Mouse (Mus musculus) heart, adult 2 months (tissue): Measurements from ENCODE around the gene Hgf. TPM values are rescaled to one million over a fixed set of nuclear protein-coding genes. Genes with fewer than 3 reads are reported as not detected.

Experiments
- DNase-seq, 2 experiments: peaks; one replicate each; pipeline ENCODE4 v3.0.0; 2021
- H3K27ac ChIP-seq: fragments of 200-600 bp; 2 replicates; pipeline ENCODE4 v1.8.1; 2022
- H3K27me3 ChIP-seq: fragments of 200-500 bp; 2 replicates; pipeline ENCODE4 v1.6.1; 2012; ENCODE audit warnings: mild to moderate bottlenecking, low read length, inconsistent platforms, mixed read lengths; ENCODE audit not compliant: control insufficient read depth, insufficient read depth
- H3K36me3 ChIP-seq: fragments of 200-500 bp; 2 replicates; pipeline ENCODE4 v1.6.1; 2012; ENCODE audit warnings: low read length, inconsistent platforms; ENCODE audit not compliant: control insufficient read depth, insufficient read depth
- H3K4me1 ChIP-seq: fragments of 200-500 bp; 2 replicates; pipeline ENCODE4 v1.6.1; 2011; ENCODE audit warnings: low read length; ENCODE audit not compliant: control insufficient read depth, insufficient read depth
- H3K4me3 ChIP-seq: fragments of 200-600 bp; 2 replicates; pipeline ENCODE4 v1.8.1; 2022
- H3K79me2 ChIP-seq: fragments of 200-500 bp; replicated peaks from 2 replicates; pipeline ENCODE4 v1.6.1; 2012; ENCODE audit warnings: mild to moderate bottlenecking, inconsistent platforms, low read length, moderate library complexity, mixed read lengths; ENCODE audit not compliant: control insufficient read depth, insufficient read depth
- H3K9ac ChIP-seq: fragments of 200-500 bp; 2 replicates; pipeline ENCODE4 v1.6.1; 2012; ENCODE audit warnings: low read depth, mild to moderate bottlenecking, control low read depth, inconsistent platforms, low read length, mixed read lengths
- CTCF ChIP-seq: fragments of 200-600 bp; IDR thresholded peaks from 2 replicates; pipeline ENCODE4 v1.8.1; 2022; ENCODE audit warnings: antibody characterized with exemption, mild to moderate bottlenecking, moderate library complexity
- EP300 ChIP-seq: fragments of 200-500 bp; IDR thresholded peaks from 2 replicates; pipeline ENCODE4 v1.6.1; 2011; ENCODE audit warnings: low read depth, low read length, control low read depth; ENCODE audit not compliant: insufficient read depth
- POLR2A ChIP-seq: fragments of 200-500 bp; IDR thresholded peaks from 2 replicates; pipeline ENCODE4 v1.6.1; 2011; ENCODE audit warnings: mild to moderate bottlenecking, low read depth, low read length, control low read depth; ENCODE audit not compliant: insufficient read depth
- WGBS: fragments of 180-500 bp; shearing (Covaris S2); methylation state at CpG from one replicate; pipeline ENCODE4 v1.1.7; 2018; 5-methylcytosine and 5-hydroxymethylcytosine counted together
- intact Hi-C: fragments of 180-260 bp; cut with DNase I; formaldehyde crosslinking; loops from one replicate; pipeline ENCODE4 v1.15.1; 2025
- polyA plus RNA-seq: library from polyadenylated mRNA; depleted of rRNA; stranded (reverse); fragments of >200 nt; gene quantifications from 2 replicates; pipeline ENCODE4 v1.2.3, GENCODE M21; 2012
- total RNA-seq, 2 experiments: library from RNA; stranded (reverse); gene quantifications; 2 replicates each; pipeline ENCODE4 v1.2.3; 2021

Hgf gene
- total and polyA plus RNA-seq, 3 experiments: 0.43 to 0.66 (median 0.52) TPM

DNA sequence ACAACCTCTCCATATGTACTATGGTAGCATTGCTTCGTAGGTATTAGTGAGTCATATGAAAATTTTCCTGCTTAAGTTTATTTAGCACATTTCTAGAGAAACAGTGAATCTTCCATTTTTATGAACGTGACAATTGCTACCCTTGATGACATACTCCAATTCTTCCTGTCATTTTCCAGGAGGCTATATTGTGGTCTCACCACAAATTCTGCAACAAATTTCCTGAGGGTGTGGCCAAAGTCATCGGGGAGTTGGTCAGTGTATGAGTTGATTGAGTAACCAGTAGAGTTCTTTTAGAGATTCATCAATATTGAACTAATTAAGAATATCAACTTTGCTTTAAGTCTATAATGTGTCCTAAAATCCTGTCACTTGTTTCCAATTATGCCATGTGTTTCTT, 5.8 kb upstream of the Hgf start:
- intact Hi-C loops: no loop called here
- H3K9ac ChIP-seq: no peak overlapping the region
- H3K27ac ChIP-seq: no peak overlapping the region
- no peaks in the 10 kb centered on the region for H3K4me1 ChIP-seq
- H3K36me3 ChIP-seq: no peaks in the 10 kb centered on the region
- DNase-seq: no peak
- H3K27me3 ChIP-seq: no peaks in the 10 kb centered on the region
- 69% methylated on average over 3 of the region's 3 CpGs for WGBS
- no peak overlapping the region for H3K4me3 ChIP-seq
- H3K79me2 ChIP-seq: no peaks in the 10 kb centered on the region
- TF ChIP-seq EP300 (no peak), POLR2A (no peak), CTCF (no peak)

DNA sequence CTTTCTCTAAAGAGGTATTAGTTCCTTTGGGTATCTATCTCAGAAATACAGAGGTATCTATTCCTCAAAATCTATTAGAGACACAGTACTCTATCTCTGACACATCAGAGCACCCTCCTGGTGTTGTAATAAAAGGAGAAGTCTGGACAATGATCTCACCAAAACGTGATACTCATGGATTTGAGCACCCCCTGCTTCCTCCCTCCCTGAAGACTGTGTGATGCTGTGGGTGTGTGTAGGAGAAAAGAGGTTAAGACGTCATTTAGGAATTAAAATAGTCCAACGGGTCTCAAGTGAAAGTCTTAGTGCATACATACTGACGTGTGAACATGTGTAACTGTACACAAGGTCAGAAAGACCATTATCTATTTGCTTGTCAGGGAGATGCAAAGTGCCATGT, 648 bp upstream of the Hgf start:
- Histone ChIP-seq H3K4me3 (no peak overlapping the region), H3K9ac (no peak overlapping the region), H3K27ac (no peak overlapping the region), H3K4me1 (no peaks in the 10 kb centered on the region), H3K27me3 (no peaks in the 10 kb centered on the region), H3K36me3 (no peaks in the 10 kb centered on the region), H3K79me2 (no peaks in the 10 kb centered on the region)
- TF ChIP-seq EP300 (no peak), POLR2A (no peak), CTCF (no peak)
- DNase-seq: no peak
- intact Hi-C loops: no loop called here
- 47% methylated on average over 4 of the region's 4 CpGs for WGBS

DNA sequence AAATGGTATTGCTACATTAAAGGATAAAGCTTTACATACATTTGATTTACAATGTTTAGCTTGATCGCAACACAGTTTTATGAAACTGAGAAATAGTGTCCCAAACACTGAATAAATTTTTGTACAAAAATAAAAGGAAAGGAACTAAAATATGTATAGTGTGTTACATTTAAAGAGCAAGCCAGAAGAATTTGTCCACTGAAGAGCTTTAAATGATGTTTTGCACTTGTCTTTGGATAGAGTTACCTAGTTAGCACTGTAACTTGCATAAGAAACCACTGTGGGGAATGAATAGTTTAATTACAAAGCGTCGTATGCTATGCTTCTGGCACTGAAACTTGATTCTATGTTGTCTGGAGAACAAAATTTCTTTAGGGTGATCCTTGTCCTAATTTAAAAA, 7.0 kb downstream of the Hgf start:
- DNase-seq: no peak
- 95% methylated on average over 3 of the region's 3 CpGs for WGBS
- no peaks in the 10 kb centered on the region for H3K27me3 ChIP-seq

DNA sequence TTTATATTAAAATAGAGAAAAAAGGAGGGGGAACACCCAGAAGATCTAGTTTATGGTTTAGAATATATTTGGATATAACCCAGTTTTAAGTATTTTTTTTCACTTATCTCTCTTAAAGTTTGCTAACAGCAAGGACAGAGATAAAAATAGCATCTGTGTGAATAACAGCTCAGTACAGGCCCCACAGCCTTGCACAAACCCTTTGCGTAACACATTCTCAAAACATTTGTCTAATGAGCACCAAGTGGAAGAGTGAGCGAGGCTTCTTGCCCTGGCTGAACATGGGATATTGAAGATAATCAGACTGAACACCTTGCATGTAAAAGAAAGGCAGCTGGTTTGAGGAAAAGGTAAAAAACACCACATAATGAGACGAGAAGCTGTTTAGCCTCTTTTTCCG, 15.7 kb downstream of the Hgf start:
- intact Hi-C loops: no loop called here
- no peaks in the 10 kb centered on the region for H3K79me2 ChIP-seq
- H3K27me3 ChIP-seq: no peaks in the 10 kb centered on the region

More for the DNA sequence above, 7.0 kb downstream of the Hgf start:
- intact Hi-C loops: no loop called here
- H3K36me3 ChIP-seq: no peaks in the 10 kb centered on the region
- H3K27ac ChIP-seq: no peak overlapping the region
- no peaks in the 10 kb centered on the region for H3K4me1 ChIP-seq
- no peak overlapping the region for H3K4me3 ChIP-seq
- TF ChIP-seq CTCF: no peak
- TF ChIP-seq EP300: no peak
- no peak overlapping the region for H3K9ac ChIP-seq
- no peaks in the 10 kb centered on the region for H3K79me2 ChIP-seq

DNA sequence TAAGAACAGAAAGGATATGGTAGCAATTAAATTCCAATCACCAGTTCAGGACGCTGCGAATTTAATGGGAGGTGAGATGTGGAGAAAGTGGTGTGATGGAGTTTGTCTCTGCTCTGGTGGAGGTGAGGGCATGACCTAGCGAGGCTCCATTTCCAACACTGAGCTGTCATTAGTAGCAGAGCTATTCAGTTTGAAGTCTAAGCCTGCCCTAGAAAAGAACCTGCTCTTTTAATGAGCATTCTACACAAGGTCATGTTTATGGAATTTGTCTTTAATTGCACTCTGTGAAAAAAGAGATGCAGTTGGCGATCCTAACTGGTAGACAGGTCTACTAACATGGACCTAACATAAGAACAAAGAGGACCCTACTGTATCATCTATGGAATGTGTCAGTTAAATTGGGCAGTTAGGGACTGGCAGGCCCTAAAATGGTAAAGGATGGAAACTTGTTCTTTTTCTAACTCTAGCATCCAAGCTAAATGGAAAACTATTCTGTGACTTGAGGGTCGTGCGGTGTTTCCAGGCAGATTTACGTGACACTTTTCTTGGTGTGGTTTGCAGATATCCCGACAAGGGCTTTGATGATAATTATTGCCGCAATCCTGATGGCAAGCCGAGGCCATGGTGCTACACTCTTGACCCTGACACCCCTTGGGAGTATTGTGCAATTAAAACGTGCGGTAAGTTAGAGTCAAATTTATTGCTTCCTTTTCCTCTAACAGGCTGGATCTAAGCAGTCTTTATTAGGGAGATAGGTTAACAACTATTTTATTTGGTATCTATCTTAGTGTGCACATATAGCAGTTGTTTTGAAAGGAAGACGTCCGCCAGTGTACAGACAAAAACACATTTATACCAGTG, 24.8 kb downstream of the Hgf start:
- Histone ChIP-seq H3K9ac (no peak overlapping the region), H3K27ac (no peak overlapping the region), H3K4me1 (no peaks in the 10 kb centered on the region), H3K27me3 (no peaks in the 10 kb centered on the region), H3K79me2 (no peaks in the 10 kb centered on the region), H3K4me3 (no peak overlapping the region), H3K36me3 (no peaks in the 10 kb centered on the region)
- 80% methylated on average over 14 of the region's 14 CpGs for WGBS
- TF ChIP-seq CTCF (no peak), POLR2A (no peak), EP300 (no peak)
- intact Hi-C loops: no loop called here
- no peak for DNase-seq

More for the DNA sequence above, 15.7 kb downstream of the Hgf start:
- Histone ChIP-seq H3K4me1 (no peaks in the 10 kb centered on the region), H3K36me3 (no peaks in the 10 kb centered on the region), H3K27ac (no peak overlapping the region), H3K4me3 (no peak overlapping the region), H3K9ac (no peak overlapping the region)
- WGBS: 71% methylated on average over 4 of the region's 4 CpGs
- no peak for DNase-seq
- TF ChIP-seq POLR2A (no peak), EP300 (no peak), CTCF (no peak)

DNA sequence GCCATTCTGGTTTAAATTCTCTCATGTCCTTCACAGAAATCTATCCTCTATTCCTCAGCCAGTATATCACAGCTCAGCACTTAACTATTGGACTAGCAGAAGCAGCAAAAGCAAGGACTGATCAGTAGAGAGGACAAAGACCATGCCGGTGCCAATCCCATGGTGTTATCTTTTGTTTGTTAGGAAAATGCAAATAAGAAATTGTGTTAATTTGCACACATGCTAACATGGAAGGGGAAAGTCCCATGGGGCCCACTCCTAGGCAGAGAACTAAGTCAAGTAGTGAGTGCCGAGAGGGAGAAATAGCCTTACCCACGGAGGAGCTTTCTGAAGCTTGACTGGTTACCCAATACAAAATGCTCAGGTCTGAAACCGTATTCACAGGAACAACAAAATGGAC, 42.4 kb downstream of the Hgf start:
- no peak for DNase-seq
- Histone ChIP-seq H3K9ac (no peak overlapping the region), H3K36me3 (no peaks in the 10 kb centered on the region), H3K4me1 (no peaks in the 10 kb centered on the region), H3K79me2 (no peaks in the 10 kb centered on the region), H3K27me3 (no peaks in the 10 kb centered on the region), H3K27ac (no peak overlapping the region), H3K4me3 (no peak overlapping the region)
- intact Hi-C loops: no loop called here
- 84% methylated on average over 4 of the region's 4 CpGs for WGBS
- no peak for TF ChIP-seq CTCF
- TF ChIP-seq POLR2A: no peak
- no peak for TF ChIP-seq EP300
